Mouse (Mus musculus): ENCODE data around the gene Olfr1141.

Olfr1141 gene

DNA sequence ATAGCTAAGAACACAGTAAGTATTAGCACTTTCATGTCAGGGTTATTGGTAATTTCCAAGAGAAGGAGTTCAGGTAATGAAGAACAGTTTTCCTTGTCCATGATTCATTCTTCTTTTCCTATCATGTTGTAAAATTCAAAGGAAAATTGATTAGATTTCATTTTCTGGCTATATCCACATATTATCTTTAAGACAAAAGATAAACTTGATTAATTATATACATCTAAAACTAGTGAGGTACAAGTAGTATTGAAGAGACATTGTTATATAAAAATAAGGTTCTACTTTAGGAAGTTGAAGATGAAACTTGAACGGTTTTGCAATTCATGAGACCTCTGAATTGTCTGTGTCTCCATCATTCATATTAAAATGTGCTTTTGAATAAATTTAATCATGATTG lies at the start of gene Olfr1141:
Gene Olfr1141, minus strand, starts transcription at position 101 of the 400 bp plus-strand sequence.
- no peak for DNase-seq (ENCODE audit: low spot score in 2 of 2)

- no peak for DNase-seq (ENCODE audit: low spot score in 2 of 2)
These were observed 46.5 kb upstream of the Olfr1141 start, which contains the start of gene Olfr1143 for GRCm38 (mm10) chr2:87800292-87800691. Gene Olfr1143, plus strand, starts transcription at chr2:87800592.

- DNase-seq (ENCODE audit: low spot score in 2 of 2): no peak
These were observed 25.4 kb upstream of the Olfr1141 start, which contains the start of gene Olfr152 for GRCm38 (mm10) chr2:87779183-87779582. Gene Olfr152, plus strand, starts transcription at chr2:87779483.

GRCm38 (mm10) chr2:87776143-87776542 lies 22.4 kb upstream of the Olfr1141 start:
- DNase-seq (ENCODE audit: low spot score in 2 of 2): no peak

GRCm38 (mm10) chr2:87743452-87743851 lies 10.3 kb downstream of the Olfr1141 start, which contains the start of gene Olfr1140:
Gene Olfr1140, plus strand, starts transcription at chr2:87743752.
- DNase-seq (ENCODE audit: low spot score in 2 of 2): no peak

DNA sequence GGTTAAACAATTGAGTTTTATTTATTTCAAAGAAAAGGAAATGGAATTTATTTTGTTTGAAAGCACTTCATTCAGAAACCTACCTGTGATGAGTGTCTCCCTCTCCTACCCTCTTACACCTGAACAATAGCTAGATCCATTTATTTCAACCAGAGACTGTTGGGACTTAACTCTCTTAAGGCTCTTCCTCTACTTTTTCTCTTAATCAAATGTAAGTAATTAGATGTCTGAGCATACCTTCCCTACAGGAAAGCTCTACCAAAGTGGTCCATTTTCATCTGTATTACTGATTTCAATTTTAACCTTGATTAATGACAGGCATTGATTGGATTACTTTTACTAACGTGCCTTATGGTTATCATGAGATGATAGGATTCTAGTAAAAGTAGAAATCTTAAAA lies 13.9 kb downstream of the Olfr1141 start, which contains the start of gene Olfr1138:
Gene Olfr1138, minus strand, starts transcription at position 101 of the 400 bp plus-strand sequence.
- DNase-seq (ENCODE audit: low spot score in 2 of 2): no peak

DNA sequence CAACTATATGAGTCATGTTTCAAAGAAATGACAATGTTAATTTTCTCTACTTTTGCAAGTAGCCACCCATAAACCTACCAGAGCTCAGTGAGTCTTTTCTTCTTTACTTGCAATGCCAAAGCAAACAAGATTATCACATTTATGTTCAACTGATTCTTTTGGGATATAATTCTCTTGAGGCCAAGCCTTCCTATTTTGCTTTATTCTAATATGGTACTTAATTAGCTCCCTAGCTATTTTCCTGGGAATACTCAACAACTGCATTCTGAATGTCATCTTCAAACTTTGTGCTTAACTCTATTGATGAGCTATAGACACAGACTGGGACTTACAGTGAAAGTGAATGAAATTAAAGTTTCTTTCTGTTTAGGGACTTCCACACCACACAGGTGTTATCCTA lies 40.7 kb downstream of the Olfr1141 start, which contains the start of gene Olfr1137:
Gene Olfr1137, minus strand, starts transcription at position 101 of the 400 bp plus-strand sequence.
- no peak for DNase-seq (ENCODE audit: low spot score in 2 of 2)
